Mouse (Mus musculus) intestine, embryonic 15.5 days (tissue): ENCODE results near the gene Suco. TPM values are rescaled to one million over a fixed set of nuclear protein-coding genes. Genes with fewer than 3 reads are reported as not detected.

Experiments
- ATAC-seq: fragments of 200-750 bp; cut with Nextera tagmentation; 2 replicates; pipeline ENCODE4 v1.8.0; 2017; ENCODE audit warnings: moderate TSS enrichment, moderate library complexity
- H3K27ac ChIP-seq: fragments of 300-500 bp; sonication (generic); 2 replicates; pipeline ENCODE4 v1.5.1; 2015; ENCODE audit warnings: mild to moderate bottlenecking, inconsistent platforms
- H3K27me3 ChIP-seq: fragments of 300-500 bp; sonication (generic); replicated peaks from 2 replicates; pipeline ENCODE4 v1.6.1; 2015; ENCODE audit warnings: inconsistent platforms
- H3K36me3 ChIP-seq: fragments of 300-500 bp; sonication (generic); 2 replicates; pipeline ENCODE4 v1.6.1; 2015; ENCODE audit warnings: inconsistent platforms
- H3K4me1 ChIP-seq: fragments of 300-500 bp; sonication (generic); replicated peaks from 2 replicates; pipeline ENCODE4 v1.6.1; 2015; ENCODE audit warnings: inconsistent platforms
- H3K4me2 ChIP-seq: fragments of 300-500 bp; sonication (generic); replicated peaks from 2 replicates; pipeline ENCODE4 v1.6.1; 2015; ENCODE audit warnings: mild to moderate bottlenecking, inconsistent platforms
- H3K4me3 ChIP-seq: fragments of 300-500 bp; sonication (generic); replicated peaks from 2 replicates; pipeline ENCODE4 v1.5.1; 2015; ENCODE audit warnings: inconsistent platforms
- H3K9ac ChIP-seq: fragments of 300-500 bp; sonication (generic); 2 replicates; pipeline ENCODE4 v1.6.1; 2015; ENCODE audit warnings: inconsistent platforms
- H3K9me3 ChIP-seq: fragments of 300-500 bp; sonication (generic); 2 replicates; pipeline ENCODE4 v1.6.1; 2016; ENCODE audit warnings: inconsistent platforms
- WGBS: fragments of 180-500 bp; shearing (Covaris S2); methylation state at CpG from one replicate; pipeline ENCODE4 v1.1.7; 2015; 5-methylcytosine and 5-hydroxymethylcytosine counted together
- polyA plus RNA-seq: library from polyadenylated mRNA; unstranded; fragments of >200 nt; fragmentation: Nextera tagmentation; extraction: Ambion mirVana; gene quantifications from 2 replicates; pipeline ENCODE4 v1.2.1, GENCODE M21; 2015

Gene Suco
- polyA plus RNA-seq, 1 experiment from 2014 or later, result 21.9 TPM

- Histone ChIP-seq H3K27ac (no peak overlapping the region), H3K9me3 (no peaks in the 10 kb centered on the region), H3K36me3 (no peaks in the 10 kb centered on the region), H3K4me3 (no peak overlapping the region), H3K9ac (no peak overlapping the region), H3K4me1 (no peaks in the 10 kb centered on the region), H3K4me2 (no peak overlapping the region), H3K27me3 (no peaks in the 10 kb centered on the region)
- ATAC-seq, result no peak
- WGBS, result 71% methylated on average over 1 of the region's 1 CpGs
These were observed 9.3 kb upstream of the Suco start for GRCm38 (mm10) chr1:161885762-161886161.

GRCm38 (mm10) chr1:161877580-161878142 is 1.2 kb upstream of the Suco start:
- Histone ChIP-seq H3K4me2 (peak overlapping the region; percentile 75), H3K9me3 (no peaks in the 10 kb centered on the region), H3K9ac (peak overlapping the region; percentile 47), H3K4me3 (peak overlapping the region; percentile 81), H3K27me3 (no peaks in the 10 kb centered on the region), H3K4me1 (peaks cover 8% of the 10 kb centered on the region), H3K36me3 (no peaks in the 10 kb centered on the region), H3K27ac (peak overlapping the region; percentile 64)
- WGBS, result 25% methylated on average over 5 of the region's 5 CpGs
- ATAC-seq, result no peak

DNA sequence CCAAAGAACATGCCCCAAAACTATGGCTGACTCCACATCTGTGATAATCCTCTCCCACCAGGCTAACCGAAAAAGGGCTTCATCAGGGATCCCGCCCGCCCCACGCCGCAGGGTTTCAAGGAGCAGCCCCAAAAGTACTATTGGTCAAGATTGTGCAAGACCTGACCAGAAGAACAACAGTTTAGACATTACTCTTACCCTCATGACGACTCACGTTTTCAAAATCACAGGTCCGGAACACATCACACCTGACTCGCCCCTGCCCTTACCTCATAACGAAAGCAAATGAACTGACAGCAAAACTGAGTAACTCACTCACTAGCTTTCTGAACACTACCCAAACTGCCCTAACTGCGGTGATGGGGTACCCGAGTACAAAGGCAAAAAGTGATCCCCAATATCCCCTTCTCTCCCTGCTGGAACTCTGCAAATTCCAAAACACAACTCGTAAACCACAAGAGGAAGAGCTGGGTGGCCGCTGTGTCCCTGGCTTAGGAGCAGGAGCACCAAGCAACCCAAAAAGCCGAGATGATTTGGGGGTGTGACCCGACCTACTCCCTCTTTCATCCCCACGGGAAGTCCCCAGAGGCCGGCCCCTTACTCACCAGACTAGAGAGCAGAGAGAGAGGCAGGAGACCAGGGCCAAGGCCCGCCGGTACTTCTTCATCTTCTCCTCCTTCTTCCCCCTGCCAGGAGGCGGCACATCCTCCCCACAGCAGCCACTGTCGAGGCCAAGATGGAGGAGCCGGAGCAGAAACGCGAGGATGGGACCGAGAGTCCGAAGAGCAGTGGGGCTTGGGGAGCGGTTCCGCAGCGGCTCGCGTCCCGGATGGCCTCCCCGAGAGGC is 553 bp downstream of the Suco start:
- H3K4me2 ChIP-seq, result peak overlapping the region; percentile 75
- ATAC-seq, result peak; percentile 60
- peaks cover 8% of the 10 kb centered on the region for H3K4me1 ChIP-seq
- H3K9ac ChIP-seq, result peak overlapping the region; percentile 82
- no peaks in the 10 kb centered on the region for H3K36me3 ChIP-seq
- H3K27ac ChIP-seq, result peak overlapping the region; percentile 97
- H3K4me3 ChIP-seq, result peak overlapping the region; percentile 81
- no peaks in the 10 kb centered on the region for H3K9me3 ChIP-seq
- under 1% methylated on average over 34 of the region's 34 CpGs for WGBS
- H3K27me3 ChIP-seq, result no peaks in the 10 kb centered on the region

DNA sequence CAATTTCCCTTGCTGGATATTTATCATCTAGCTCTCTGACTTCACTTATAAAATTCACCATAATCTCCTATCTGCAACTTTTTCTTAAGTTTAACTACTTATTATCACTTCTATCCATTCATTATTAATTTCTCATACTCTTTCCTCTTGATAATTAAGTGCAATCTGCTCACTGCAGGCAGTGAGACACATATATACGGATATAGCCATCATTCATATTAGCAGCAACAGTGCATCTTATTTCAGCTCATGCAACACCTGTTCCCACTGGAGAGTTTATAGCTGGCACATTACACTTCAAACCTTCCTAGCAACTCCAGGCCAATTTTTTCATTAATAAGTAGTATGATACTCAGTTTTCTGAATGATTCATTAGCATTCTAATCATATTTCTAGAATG is 7.1 kb downstream of the Suco start:
- no peak overlapping the region for H3K9ac ChIP-seq
- no peaks in the 10 kb centered on the region for H3K36me3 ChIP-seq
- no peaks in the 10 kb centered on the region for H3K9me3 ChIP-seq
- H3K4me1 ChIP-seq, result peaks cover 3% of the 10 kb centered on the region; the same call in 1 of the 2 replicates
- no peak overlapping the region for H3K4me3 ChIP-seq
- WGBS, result 82% methylated on average over 1 of the region's 1 CpGs
- H3K4me2 ChIP-seq, result no peak overlapping the region
- no peaks in the 10 kb centered on the region for H3K27me3 ChIP-seq
- H3K27ac ChIP-seq, result no peak overlapping the region
- ATAC-seq, result no peak

DNA sequence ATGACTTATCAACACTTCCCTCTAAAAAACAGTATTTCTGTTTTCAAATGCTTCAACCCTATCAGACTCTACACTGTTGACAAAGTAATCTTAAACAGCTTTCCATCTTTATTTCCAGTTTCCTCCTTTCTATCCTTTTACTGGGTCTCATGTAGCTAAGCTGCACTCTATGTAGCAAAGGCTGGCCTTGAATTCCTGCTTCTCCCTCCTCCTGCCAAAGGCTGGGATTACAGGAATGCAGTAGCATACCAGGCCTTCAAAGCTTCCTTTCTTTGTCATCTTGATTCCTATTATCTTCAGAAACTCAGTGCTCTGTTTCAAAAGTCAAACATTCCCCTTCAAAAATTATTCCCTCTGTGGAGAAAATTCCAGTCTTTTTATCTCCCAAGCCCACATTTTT is 8.1 kb downstream of the Suco start:
- no peak overlapping the region for H3K9ac ChIP-seq
- H3K27me3 ChIP-seq, result no peaks in the 10 kb centered on the region
- no peak overlapping the region for H3K27ac ChIP-seq
- H3K9me3 ChIP-seq, result no peaks in the 10 kb centered on the region
- ATAC-seq, result no peak
- H3K4me1 ChIP-seq, result no peaks in the 10 kb centered on the region
- H3K4me3 ChIP-seq, result no peak overlapping the region
- H3K4me2 ChIP-seq, result no peak overlapping the region
- H3K36me3 ChIP-seq, result no peaks in the 10 kb centered on the region

DNA sequence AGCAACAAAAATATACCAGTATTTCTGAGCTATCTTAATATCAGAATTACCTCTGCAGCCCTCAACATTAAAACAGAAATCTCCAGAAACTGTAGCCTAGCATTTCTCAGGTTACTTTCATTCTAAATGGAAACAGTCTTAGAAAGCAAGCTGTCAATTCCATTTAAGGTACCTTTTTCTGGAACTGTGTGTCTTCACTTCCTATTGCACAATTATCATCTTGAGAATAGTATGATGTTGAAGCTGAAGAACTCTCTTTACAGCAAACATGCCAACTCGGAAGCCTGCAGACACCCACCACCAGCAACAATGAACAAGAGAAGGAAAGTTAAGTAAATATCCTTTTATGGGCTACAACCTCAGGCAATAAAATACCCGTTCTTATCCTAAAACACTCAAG is 12.7 kb downstream of the Suco start:
- 20% methylated on average over 2 of the region's 2 CpGs for WGBS
- ATAC-seq, result no peak

GRCm38 (mm10) chr1:161859248-161859647 is 17.2 kb downstream of the Suco start:
- WGBS, result 94% methylated on average over 2 of the region's 2 CpGs
- H3K27me3 ChIP-seq, result no peaks in the 10 kb centered on the region

More for the DNA sequence above, 12.7 kb downstream of the Suco start:
- H3K4me2 ChIP-seq, result no peak overlapping the region
- H3K27me3 ChIP-seq, result no peaks in the 10 kb centered on the region
- H3K4me3 ChIP-seq, result no peak overlapping the region
- H3K9ac ChIP-seq, result no peak overlapping the region
- H3K4me1 ChIP-seq, result no peaks in the 10 kb centered on the region
- no peaks in the 10 kb centered on the region for H3K9me3 ChIP-seq
- H3K27ac ChIP-seq, result no peak overlapping the region
- H3K36me3 ChIP-seq, result no peaks in the 10 kb centered on the region

GRCm38 (mm10) chr1:161826677-161827076 is 49.8 kb downstream of the Suco start:
- no peak for ATAC-seq
- H3K36me3 ChIP-seq, result 0 out of 2 replicates have a peak, but pooled peaks cover 7% of the 10 kb centered on the region
- no peak overlapping the region for H3K27ac ChIP-seq
- no peak overlapping the region for H3K4me3 ChIP-seq
- no peaks in the 10 kb centered on the region for H3K4me1 ChIP-seq
- H3K9ac ChIP-seq, result no peak overlapping the region
- H3K4me2 ChIP-seq, result no peak overlapping the region
- H3K27me3 ChIP-seq, result no peaks in the 10 kb centered on the region
- no peaks in the 10 kb centered on the region for H3K9me3 ChIP-seq
- WGBS, result 96% methylated on average over 2 of the region's 2 CpGs

More at GRCm38 (mm10) chr1:161859248-161859647, 17.2 kb downstream of the Suco start:
- Histone ChIP-seq H3K9ac (no peak overlapping the region), H3K4me2 (no peak overlapping the region), H3K27ac (no peak overlapping the region), H3K36me3 (no peaks in the 10 kb centered on the region), H3K9me3 (no peaks in the 10 kb centered on the region), H3K4me3 (no peak overlapping the region), H3K4me1 (no peaks in the 10 kb centered on the region)
- ATAC-seq, result no peak

- Histone ChIP-seq H3K9me3 (no peaks in the 10 kb centered on the region), H3K27me3 (no peaks in the 10 kb centered on the region), H3K27ac (no peak overlapping the region), H3K4me2 (no peak overlapping the region), H3K9ac (no peak overlapping the region), H3K4me3 (no peak overlapping the region), H3K4me1 (no peaks in the 10 kb centered on the region), H3K36me3 (no peaks in the 10 kb centered on the region)
- WGBS, result 86% methylated on average over 5 of the region's 5 CpGs
- ATAC-seq, result no peak
These were observed 67.1 kb downstream of the Suco start for GRCm38 (mm10) chr1:161809428-161809827.

- H3K4me1 ChIP-seq, result no peaks in the 10 kb centered on the region
- no peak overlapping the region for H3K4me2 ChIP-seq
- no peaks in the 10 kb centered on the region for H3K9me3 ChIP-seq
- no peak overlapping the region for H3K27ac ChIP-seq
- 43% methylated on average over 6 of the region's 6 CpGs for WGBS
- H3K4me3 ChIP-seq, result no peak overlapping the region
- no peaks in the 10 kb centered on the region for H3K27me3 ChIP-seq
- H3K9ac ChIP-seq, result no peak overlapping the region
- no peak for ATAC-seq
- no peaks in the 10 kb centered on the region for H3K36me3 ChIP-seq
These were observed 67.5 kb downstream of the Suco start for GRCm38 (mm10) chr1:161808980-161809379.

DNA sequence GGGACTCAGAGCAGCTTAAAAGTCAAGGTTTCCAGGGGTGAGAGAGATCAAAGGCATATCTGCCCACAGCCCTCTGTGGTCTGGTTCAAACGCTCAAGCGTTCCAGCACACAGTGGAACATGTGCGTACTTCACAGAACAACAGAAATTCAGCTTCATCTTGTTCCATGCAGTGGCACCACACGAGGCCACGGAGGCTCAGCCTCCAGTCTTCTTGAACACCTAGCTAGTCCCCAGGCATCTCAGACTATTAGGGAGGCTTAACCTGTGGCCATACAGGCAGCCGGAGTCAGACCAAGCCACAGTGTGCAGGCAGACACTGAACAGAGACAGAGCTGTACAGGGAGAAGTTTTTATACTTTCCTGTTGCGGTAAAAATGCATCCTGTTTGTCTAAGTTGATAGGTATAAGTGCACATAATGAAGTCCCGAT is 71.9 kb downstream of the Suco start:
- no peak for ATAC-seq
- no peak overlapping the region for H3K4me3 ChIP-seq
- no peaks in the 10 kb centered on the region for H3K36me3 ChIP-seq
- H3K4me1 ChIP-seq, result no peaks in the 10 kb centered on the region
- H3K4me2 ChIP-seq, result no peak overlapping the region
- WGBS, result 79% methylated on average over 8 of the region's 8 CpGs
- no peaks in the 10 kb centered on the region for H3K9me3 ChIP-seq
- no peak overlapping the region for H3K27ac ChIP-seq
- H3K27me3 ChIP-seq, result no peaks in the 10 kb centered on the region
- no peak overlapping the region for H3K9ac ChIP-seq

DNA sequence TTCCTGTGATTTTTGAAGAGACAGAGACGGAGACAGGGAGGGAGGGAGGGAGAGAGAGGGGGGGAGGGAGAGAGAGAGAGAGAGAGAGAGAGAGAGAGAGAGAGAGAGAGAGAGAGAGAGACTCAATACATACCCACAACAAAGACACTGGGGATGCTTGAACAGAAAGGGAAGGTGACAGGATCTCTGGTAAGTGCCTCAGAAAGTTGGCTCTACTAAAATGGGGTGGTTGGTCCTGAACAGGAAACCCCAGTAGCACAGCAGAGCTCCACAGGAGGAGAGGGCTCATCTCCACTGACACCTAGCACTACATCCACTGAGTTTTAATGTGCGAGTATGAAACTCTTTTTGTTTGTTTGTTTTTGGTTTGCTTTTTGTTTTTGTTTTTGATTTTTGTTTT is 75.2 kb downstream of the Suco start:
- 76% methylated on average over 2 of the region's 2 CpGs for WGBS

DNA sequence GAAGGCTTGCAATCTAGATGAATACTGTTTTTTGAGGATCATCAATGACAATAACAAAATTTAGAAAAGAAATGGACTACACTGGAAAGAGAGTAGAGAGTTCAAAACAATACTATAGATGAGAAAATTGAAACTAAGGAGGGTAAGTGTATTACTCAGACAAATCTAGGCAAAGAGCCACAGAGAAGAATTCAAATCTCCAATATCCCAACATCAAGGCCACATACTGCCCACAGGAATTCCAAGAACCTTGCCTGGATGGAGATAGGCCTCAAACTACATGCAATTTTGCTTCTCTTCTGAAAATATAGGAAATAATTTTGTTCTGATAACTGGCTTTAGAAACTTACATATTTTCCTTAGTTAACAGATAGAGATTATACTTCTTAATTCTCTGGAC is 76.2 kb downstream of the Suco start:
- Histone ChIP-seq H3K4me3 (no peak overlapping the region), H3K4me1 (no peaks in the 10 kb centered on the region), H3K27me3 (no peaks in the 10 kb centered on the region), H3K27ac (no peak overlapping the region), H3K36me3 (no peaks in the 10 kb centered on the region), H3K4me2 (no peak overlapping the region), H3K9ac (no peak overlapping the region), H3K9me3 (no peaks in the 10 kb centered on the region)
- no peak for ATAC-seq

More for the DNA sequence above, 75.2 kb downstream of the Suco start:
- ATAC-seq, result no peak
- no peaks in the 10 kb centered on the region for H3K36me3 ChIP-seq
- no peaks in the 10 kb centered on the region for H3K4me1 ChIP-seq
- H3K4me3 ChIP-seq, result no peak overlapping the region
- no peaks in the 10 kb centered on the region for H3K27me3 ChIP-seq
- no peak overlapping the region for H3K27ac ChIP-seq
- H3K9ac ChIP-seq, result no peak overlapping the region
- no peak overlapping the region for H3K4me2 ChIP-seq
- H3K9me3 ChIP-seq, result no peaks in the 10 kb centered on the region
